Mouse (Mus musculus) mammary gland, adult 2 months (tissue): Measurements from ENCODE around the gene Tmem174. TPM values are rescaled to one million over a fixed set of nuclear protein-coding genes. Genes with fewer than 3 reads are reported as not detected.

Experiments used
- polyA plus RNA-seq: library from polyadenylated mRNA; depleted of rRNA; stranded (reverse); fragments of >200 nt; gene quantifications from 2 replicates; pipeline ENCODE4 v1.2.3, GENCODE M21; 2012; ENCODE audit warnings: low replicate concordance; rRNA removed

The Tmem174 gene
- 0.04 TPM in 1 of 2 replicates, not detected in the other for polyA plus RNA-seq

GRCm38 (mm10) chr13:98637145-98637544 lies at the start of gene Tmem174:
Gene Tmem174, minus strand, starts transcription at chr13:98637410.

Other genes with a start within 250 kb of the Tmem174 start
- 0.69 and 1.5 TPM in 2 replicates for gene Gm10320, start 145.4 kb downstream of the Tmem174 start, polyA plus RNA-seq
- gene Tmem171, start 57.4 kb upstream of the Tmem174 start, polyA plus RNA-seq, result 0.16 TPM in 1 of 2 replicates, not detected in the other
- 8.0 and 16.9 TPM in 2 replicates for gene Fcho2, start 178.0 kb upstream of the Tmem174 start, polyA plus RNA-seq